Mouse (Mus musculus) neural tube, embryonic 15.5 days (tissue): ENCODE measurements around the gene C2. TPM values are rescaled to one million over a fixed set of nuclear protein-coding genes. Genes with fewer than 3 reads are reported as not detected.

Experiments used
- ATAC-seq: fragments of 200-750 bp; cut with Nextera tagmentation; 2 replicates; pipeline ENCODE4 v1.8.0; 2017; ENCODE audit warnings: mild to moderate bottlenecking, moderate TSS enrichment, moderate library complexity; ENCODE audit not compliant: low FRiP score
- H3K27ac ChIP-seq: fragments of 300-500 bp; sonication (generic); replicated peaks from 2 replicates; pipeline ENCODE4 v1.5.1; 2015; ENCODE audit warnings: mild to moderate bottlenecking, inconsistent platforms
- H3K27me3 ChIP-seq: fragments of 300-500 bp; sonication (generic); replicated peaks from 2 replicates; pipeline ENCODE4 v1.6.1; 2015; ENCODE audit warnings: inconsistent platforms
- H3K36me3 ChIP-seq: fragments of 300-500 bp; sonication (generic); 2 replicates; pipeline ENCODE4 v1.6.1; 2015; ENCODE audit warnings: inconsistent platforms
- H3K4me1 ChIP-seq: fragments of 300-500 bp; sonication (generic); 2 replicates; pipeline ENCODE4 v1.6.1; 2015; ENCODE audit warnings: inconsistent platforms
- H3K4me2 ChIP-seq: fragments of 300-500 bp; sonication (generic); 2 replicates; pipeline ENCODE4 v1.6.1; 2015; ENCODE audit warnings: inconsistent platforms, mild to moderate bottlenecking, moderate library complexity
- H3K4me3 ChIP-seq: fragments of 300-500 bp; sonication (generic); replicated peaks from 2 replicates; pipeline ENCODE4 v1.5.1; 2015; ENCODE audit warnings: mild to moderate bottlenecking, inconsistent platforms
- H3K9ac ChIP-seq: fragments of 300-500 bp; sonication (generic); replicated peaks from 2 replicates; pipeline ENCODE4 v1.6.1; 2015; ENCODE audit warnings: mild to moderate bottlenecking, inconsistent platforms
- H3K9me3 ChIP-seq: fragments of 300-500 bp; sonication (generic); replicated peaks from 2 replicates; pipeline ENCODE4 v1.6.1; 2016; ENCODE audit warnings: inconsistent platforms
- WGBS: fragments of 180-500 bp; shearing (Covaris S2); methylation state at CpG from one replicate; pipeline ENCODE4 v1.1.7; 2015; ENCODE audit warnings: mixed read lengths; 5-methylcytosine and 5-hydroxymethylcytosine counted together
- polyA plus RNA-seq: library from polyadenylated mRNA; unstranded; fragments of >200 nt; fragmentation: Nextera tagmentation; extraction: Ambion mirVana; gene quantifications from 2 replicates; pipeline ENCODE4 v1.2.1, GENCODE M21; 2015

The C2 gene
- polyA plus RNA-seq = 1.7 and 4.0 TPM in 2 replicates

GRCm38 (mm10) chr17:34898160-34898586 lies at the start of gene C2, which contains the start of gene Ehmt2:
C2 (minus strand) TSS chr17:34898265.
Ehmt2 (plus strand) TSS chr17:34898469.
- Histone ChIP-seq H3K9me3 (no peaks in the 10 kb centered on the region), H3K4me1 (peaks cover 49% of the 10 kb centered on the region), H3K4me3 (peak within 1 kb of the TSS; percentile 86), H3K36me3 (peaks cover 12% of the 10 kb centered on the region), H3K27me3 (no peaks in the 10 kb centered on the region), H3K27ac (peak within 1 kb of the TSS; percentile 97), H3K4me2 (peak within 1 kb of the TSS; percentile 98), H3K9ac (peak within 1 kb of the TSS; percentile 95)
- 0% methylated on average over 24 of the region's 44 CpGs for WGBS
- peak; percentile 30 for ATAC-seq

- peaks cover 19% of the 10 kb centered on the region for H3K4me1 ChIP-seq
- no peak overlapping the region for H3K4me2 ChIP-seq
- WGBS = 31% methylated on average over 8 of the region's 8 CpGs
- no peaks in the 10 kb centered on the region for H3K27me3 ChIP-seq
- no peak overlapping the region for H3K27ac ChIP-seq
- no peak for ATAC-seq
- H3K9me3 ChIP-seq = no peaks in the 10 kb centered on the region
- H3K4me3 ChIP-seq = no peak overlapping the region
- H3K9ac ChIP-seq = no peak overlapping the region
- peaks cover 15% of the 10 kb centered on the region for H3K36me3 ChIP-seq
These were observed 49.5 kb upstream of the C2 start for GRCm38 (mm10) chr17:34947606-34948005.

GRCm38 (mm10) chr17:34946486-34947140 lies 48.5 kb upstream of the C2 start:
- peaks cover 22% of the 10 kb centered on the region for H3K4me1 ChIP-seq
- no peaks in the 10 kb centered on the region for H3K9me3 ChIP-seq
- no peak overlapping the region for H3K4me2 ChIP-seq
- no peak for ATAC-seq
- no peak overlapping the region for H3K27ac ChIP-seq
- H3K36me3 ChIP-seq = peaks cover 15% of the 10 kb centered on the region
- H3K4me3 ChIP-seq = no peak overlapping the region
- no peaks in the 10 kb centered on the region for H3K27me3 ChIP-seq
- H3K9ac ChIP-seq = no peak overlapping the region
- 94% methylated on average over 5 of the region's 5 CpGs for WGBS

- no peaks in the 10 kb centered on the region for H3K27me3 ChIP-seq
- no peak overlapping the region for H3K27ac ChIP-seq
- no peak overlapping the region for H3K4me3 ChIP-seq
- peaks cover 5% of the 10 kb centered on the region for H3K4me1 ChIP-seq
- no peaks in the 10 kb centered on the region for H3K9me3 ChIP-seq
- peaks cover under 1% of the 10 kb centered on the region; the same call in 1 of the 2 replicates for H3K36me3 ChIP-seq
- H3K9ac ChIP-seq = no peak overlapping the region
- H3K4me2 ChIP-seq = no peak overlapping the region
- no peak for ATAC-seq
These were observed 46.3 kb upstream of the C2 start for GRCm38 (mm10) chr17:34944362-34944761.

GRCm38 (mm10) chr17:34943128-34943815 lies 45.2 kb upstream of the C2 start:
- Histone ChIP-seq H3K4me3 (no peak overlapping the region), H3K9ac (no peak overlapping the region)
- ATAC-seq = no peak

GRCm38 (mm10) chr17:34941344-34942041 lies 43.4 kb upstream of the C2 start:
- Histone ChIP-seq H3K9ac (no peak overlapping the region), H3K27ac (0 out of 2 replicates have a peak overlapping the region, but pooled peaks have one; percentile 7), H3K4me2 (peak overlapping the region; percentile 44), H3K4me1 (peaks cover 5% of the 10 kb centered on the region), H3K4me3 (peak overlapping the region; percentile 7), H3K9me3 (no peaks in the 10 kb centered on the region), H3K36me3 (no peaks in the 10 kb centered on the region), H3K27me3 (no peaks in the 10 kb centered on the region)
- WGBS = 8% methylated on average over 15 of the region's 15 CpGs
- ATAC-seq = no peak; the same call in 1 of the 2 replicates

More at GRCm38 (mm10) chr17:34943128-34943815, 45.2 kb upstream of the C2 start:
- WGBS = 68% methylated on average over 4 of the region's 4 CpGs
- peaks cover 5% of the 10 kb centered on the region for H3K4me1 ChIP-seq
- H3K27ac ChIP-seq = no peak overlapping the region
- no peaks in the 10 kb centered on the region for H3K27me3 ChIP-seq
- H3K4me2 ChIP-seq = no peak overlapping the region
- H3K36me3 ChIP-seq = no peaks in the 10 kb centered on the region
- H3K9me3 ChIP-seq = no peaks in the 10 kb centered on the region

- H3K36me3 ChIP-seq = peaks cover 20% of the 10 kb centered on the region
- H3K9me3 ChIP-seq = no peaks in the 10 kb centered on the region
- no peak overlapping the region for H3K4me2 ChIP-seq
- 89% methylated on average over 6 of the region's 6 CpGs for WGBS
- no peaks in the 10 kb centered on the region for H3K27me3 ChIP-seq
- H3K27ac ChIP-seq = no peak overlapping the region
- H3K4me3 ChIP-seq = no peak overlapping the region
- H3K4me1 ChIP-seq = peaks cover 7% of the 10 kb centered on the region
- H3K9ac ChIP-seq = no peak overlapping the region
- ATAC-seq = no peak
These were observed 40.0 kb upstream of the C2 start for GRCm38 (mm10) chr17:34937960-34938505.

GRCm38 (mm10) chr17:34934830-34935229 lies 36.8 kb upstream of the C2 start:
- no peak overlapping the region for H3K4me3 ChIP-seq
- no peak overlapping the region for H3K4me2 ChIP-seq
- WGBS = 56% methylated on average over 8 of the region's 8 CpGs
- H3K9me3 ChIP-seq = no peaks in the 10 kb centered on the region
- no peak overlapping the region for H3K27ac ChIP-seq
- no peaks in the 10 kb centered on the region for H3K27me3 ChIP-seq
- peaks cover 20% of the 10 kb centered on the region for H3K36me3 ChIP-seq
- no peak overlapping the region for H3K9ac ChIP-seq
- no peak for ATAC-seq
- H3K4me1 ChIP-seq = peaks cover 14% of the 10 kb centered on the region

- Histone ChIP-seq H3K4me2 (no peak overlapping the region), H3K4me1 (peaks cover 14% of the 10 kb centered on the region), H3K4me3 (no peak overlapping the region), H3K9ac (no peak overlapping the region), H3K27me3 (no peaks in the 10 kb centered on the region), H3K9me3 (no peaks in the 10 kb centered on the region), H3K27ac (no peak overlapping the region), H3K36me3 (peaks cover 20% of the 10 kb centered on the region)
- no peak for ATAC-seq
- WGBS = 80% methylated on average over 24 of the region's 24 CpGs
These were observed 36.0 kb upstream of the C2 start for GRCm38 (mm10) chr17:34934031-34934430.

GRCm38 (mm10) chr17:34932287-34932686 lies 34.2 kb upstream of the C2 start:
- Histone ChIP-seq H3K9me3 (no peaks in the 10 kb centered on the region), H3K4me3 (peak overlapping the region; percentile 83), H3K27ac (no peak overlapping the region), H3K27me3 (no peaks in the 10 kb centered on the region), H3K4me1 (peaks cover 14% of the 10 kb centered on the region), H3K9ac (peak overlapping the region; percentile 91), H3K4me2 (peak overlapping the region; percentile 93), H3K36me3 (peaks cover 20% of the 10 kb centered on the region)
- WGBS = 87% methylated on average over 8 of the region's 8 CpGs
- no peak for ATAC-seq

GRCm38 (mm10) chr17:34931735-34932098 lies 33.7 kb upstream of the C2 start:
- Histone ChIP-seq H3K9ac (peak overlapping the region; percentile 91), H3K4me2 (peak overlapping the region; percentile 93), H3K36me3 (peaks cover 20% of the 10 kb centered on the region), H3K4me3 (peak overlapping the region; percentile 83), H3K27me3 (no peaks in the 10 kb centered on the region), H3K27ac (peak overlapping the region; percentile 81), H3K9me3 (no peaks in the 10 kb centered on the region), H3K4me1 (peaks cover 14% of the 10 kb centered on the region)
- ATAC-seq = peak; percentile 68
- WGBS = 9% methylated on average over 14 of the region's 14 CpGs
